Mouse (Mus musculus): ENCODE results near the gene Smim23. TPM values are rescaled to one million over a fixed set of nuclear protein-coding genes. Genes with fewer than 3 reads are reported as not detected.

Gene Smim23
- not detected in 2 replicates for polyA plus RNA-seq (2016; fragmentation: Nextera tagmentation; extraction: Ambion mirVana)

- H3K4me3 ChIP-seq, result no peak within 1 kb of the TSS
- no peak for DNase-seq (ENCODE audit: low spot score)
- no peaks in the 10 kb centered on the region for H3K4me1 ChIP-seq
- 0 out of 2 replicates have a peak, but pooled peaks cover 7% of the 10 kb centered on the region for H3K27me3 ChIP-seq (replicated peaks; ENCODE audit: low read depth, poor library complexity, severe bottlenecking)
- no peak within 1 kb of the TSS for H3K27ac ChIP-seq (replicated peaks)
- H3K9me3 ChIP-seq, result no peaks in the 10 kb centered on the region
- 92% methylated on average over 1 of the region's 1 CpGs for WGBS
- H3K36me3 ChIP-seq (replicated peaks), result no peaks in the 10 kb centered on the region
Measured at GRCm38 (mm10) chr11:32824505-32824904, at the start of gene Smim23. TSS of gene Smim23 (minus strand) at chr11:32824605.

GRCm38 (mm10) chr11:32868619-32869383 lies 44.4 kb upstream of the Smim23 start:
- DNase-seq (ENCODE audit: low spot score), result no peak
- WGBS, result 87% methylated on average over 10 of the region's 10 CpGs
- Histone ChIP-seq H3K27me3 (replicated peaks; ENCODE audit: low read depth, poor library complexity, severe bottlenecking) (no peaks in the 10 kb centered on the region), H3K27ac (replicated peaks) (no peak overlapping the region), H3K4me3 (no peak overlapping the region), H3K36me3 (replicated peaks) (no peaks in the 10 kb centered on the region), H3K9me3 (peaks cover 6% of the 10 kb centered on the region; the same call in 1 of the 2 replicates), H3K4me1 (peaks cover 27% of the 10 kb centered on the region)

- H3K4me1 ChIP-seq, result peaks cover 27% of the 10 kb centered on the region
- no peaks in the 10 kb centered on the region for H3K9me3 ChIP-seq
- H3K36me3 ChIP-seq (replicated peaks), result no peaks in the 10 kb centered on the region
- WGBS, result 90% methylated on average over 5 of the region's 5 CpGs
- no peak for DNase-seq (ENCODE audit: low spot score)
- H3K27me3 ChIP-seq (replicated peaks; ENCODE audit: low read depth, poor library complexity, severe bottlenecking), result no peaks in the 10 kb centered on the region
- H3K4me3 ChIP-seq, result no peak overlapping the region
- no peak overlapping the region for H3K27ac ChIP-seq (replicated peaks)
Measured at GRCm38 (mm10) chr11:32864615-32865014, 40.2 kb upstream of the Smim23 start.

- no peak overlapping the region for H3K27ac ChIP-seq (replicated peaks)
Measured at GRCm38 (mm10) chr11:32857418-32857879, 33.0 kb upstream of the Smim23 start.

GRCm38 (mm10) chr11:32846682-32847222 lies 22.3 kb upstream of the Smim23 start:
- 62% methylated on average over 20 of the region's 20 CpGs for WGBS
- peaks cover 19% of the 10 kb centered on the region for H3K4me1 ChIP-seq
- no peaks in the 10 kb centered on the region for H3K27me3 ChIP-seq (replicated peaks; ENCODE audit: low read depth, poor library complexity, severe bottlenecking)
- H3K36me3 ChIP-seq (replicated peaks), result no peaks in the 10 kb centered on the region
- 0 out of 2 replicates have a peak overlapping the region, but pooled peaks have one; percentile 35 for H3K27ac ChIP-seq (replicated peaks)
- peak; percentile 33 for DNase-seq (ENCODE audit: low spot score)
- H3K4me3 ChIP-seq, result no peak overlapping the region
- no peaks in the 10 kb centered on the region for H3K9me3 ChIP-seq

More at GRCm38 (mm10) chr11:32857418-32857879, 33.0 kb upstream of the Smim23 start:
- H3K9me3 ChIP-seq, result 0 out of 2 replicates have a peak, but pooled peaks cover 2% of the 10 kb centered on the region
- no peaks in the 10 kb centered on the region for H3K36me3 ChIP-seq (replicated peaks)
- DNase-seq (ENCODE audit: low spot score), result no peak
- no peak overlapping the region for H3K4me3 ChIP-seq
- H3K4me1 ChIP-seq, result peaks cover 8% of the 10 kb centered on the region
- H3K27me3 ChIP-seq (replicated peaks; ENCODE audit: low read depth, poor library complexity, severe bottlenecking), result no peaks in the 10 kb centered on the region
- WGBS, result 50% methylated on average over 8 of the region's 8 CpGs

- WGBS, result 91% methylated on average over 5 of the region's 5 CpGs
- no peak overlapping the region for H3K4me3 ChIP-seq
- no peaks in the 10 kb centered on the region for H3K36me3 ChIP-seq (replicated peaks)
- H3K27ac ChIP-seq (replicated peaks), result no peak overlapping the region
- H3K4me1 ChIP-seq, result peaks cover 1% of the 10 kb centered on the region; the same call in 1 of the 2 replicates
- no peak for DNase-seq (ENCODE audit: low spot score)
- no peaks in the 10 kb centered on the region for H3K27me3 ChIP-seq (replicated peaks; ENCODE audit: low read depth, poor library complexity, severe bottlenecking)
- no peaks in the 10 kb centered on the region for H3K9me3 ChIP-seq
Measured at GRCm38 (mm10) chr11:32841169-32841568, 16.8 kb upstream of the Smim23 start.

- H3K36me3 ChIP-seq (replicated peaks), result no peaks in the 10 kb centered on the region
- H3K4me1 ChIP-seq, result peaks cover 2% of the 10 kb centered on the region
- H3K27ac ChIP-seq (replicated peaks), result no peak overlapping the region
- DNase-seq (ENCODE audit: low spot score), result no peak
- H3K9me3 ChIP-seq, result no peaks in the 10 kb centered on the region
- peaks cover 4% of the 10 kb centered on the region; the same call in 1 of the 2 replicates for H3K27me3 ChIP-seq (replicated peaks; ENCODE audit: low read depth, poor library complexity, severe bottlenecking)
- 81% methylated on average over 9 of the region's 9 CpGs for WGBS
- no peak overlapping the region for H3K4me3 ChIP-seq
Measured at GRCm38 (mm10) chr11:32840256-32840655, 15.9 kb upstream of the Smim23 start.

GRCm38 (mm10) chr11:32835022-32835421 lies 10.6 kb upstream of the Smim23 start:
- no peak overlapping the region for H3K4me3 ChIP-seq
- DNase-seq (ENCODE audit: low spot score), result no peak
- peaks cover 13% of the 10 kb centered on the region for H3K4me1 ChIP-seq
- no peaks in the 10 kb centered on the region for H3K36me3 ChIP-seq (replicated peaks)
- no peak overlapping the region for H3K27ac ChIP-seq (replicated peaks)
- 26% methylated on average over 8 of the region's 8 CpGs for WGBS
- H3K27me3 ChIP-seq (replicated peaks; ENCODE audit: low read depth, poor library complexity, severe bottlenecking), result peaks cover 4% of the 10 kb centered on the region; the same call in 1 of the 2 replicates
- no peaks in the 10 kb centered on the region for H3K9me3 ChIP-seq

- no peaks in the 10 kb centered on the region for H3K9me3 ChIP-seq
- 52% methylated on average over 13 of the region's 13 CpGs for WGBS
Measured at GRCm38 (mm10) chr11:32834367-32834918, 10.0 kb upstream of the Smim23 start.

GRCm38 (mm10) chr11:32817566-32817965 lies 6.8 kb downstream of the Smim23 start:
- Histone ChIP-seq H3K27ac (replicated peaks) (no peak overlapping the region), H3K27me3 (replicated peaks; ENCODE audit: low read depth, poor library complexity, severe bottlenecking) (0 out of 2 replicates have a peak, but pooled peaks cover 7% of the 10 kb centered on the region), H3K4me1 (no peaks in the 10 kb centered on the region), H3K4me3 (no peak overlapping the region), H3K36me3 (replicated peaks) (no peaks in the 10 kb centered on the region), H3K9me3 (no peaks in the 10 kb centered on the region)
- no peak for DNase-seq (ENCODE audit: low spot score)
- WGBS, result 92% methylated on average over 12 of the region's 12 CpGs

More at GRCm38 (mm10) chr11:32834367-32834918, 10.0 kb upstream of the Smim23 start:
- Histone ChIP-seq H3K27me3 (replicated peaks; ENCODE audit: low read depth, poor library complexity, severe bottlenecking) (peaks cover 4% of the 10 kb centered on the region; the same call in 1 of the 2 replicates), H3K27ac (replicated peaks) (no peak overlapping the region), H3K4me1 (peaks cover 13% of the 10 kb centered on the region), H3K4me3 (no peak overlapping the region), H3K36me3 (replicated peaks) (no peaks in the 10 kb centered on the region)
- DNase-seq (ENCODE audit: low spot score), result no peak

GRCm38 (mm10) chr11:32814286-32814685 lies 10.1 kb downstream of the Smim23 start:
- H3K9me3 ChIP-seq, result no peaks in the 10 kb centered on the region
- H3K4me1 ChIP-seq, result no peaks in the 10 kb centered on the region
- no peaks in the 10 kb centered on the region for H3K36me3 ChIP-seq (replicated peaks)
- DNase-seq (ENCODE audit: low spot score), result no peak
- 91% methylated on average over 8 of the region's 8 CpGs for WGBS
- H3K4me3 ChIP-seq, result no peak overlapping the region
- H3K27ac ChIP-seq (replicated peaks), result no peak overlapping the region
- no peaks in the 10 kb centered on the region for H3K27me3 ChIP-seq (replicated peaks; ENCODE audit: low read depth, poor library complexity, severe bottlenecking)

- Histone ChIP-seq H3K9me3 (no peaks in the 10 kb centered on the region), H3K36me3 (replicated peaks) (no peaks in the 10 kb centered on the region), H3K27me3 (replicated peaks; ENCODE audit: low read depth, poor library complexity, severe bottlenecking) (no peaks in the 10 kb centered on the region), H3K4me3 (no peak overlapping the region), H3K4me1 (no peaks in the 10 kb centered on the region), H3K27ac (replicated peaks) (no peak overlapping the region)
- DNase-seq (ENCODE audit: low spot score), result no peak
- 68% methylated on average over 1 of the region's 1 CpGs for WGBS
Measured at GRCm38 (mm10) chr11:32809091-32809490, 15.3 kb downstream of the Smim23 start.

All from embryonic facial prominence, embryonic 10.5 days (tissue).